In the genomic region with DNA sequence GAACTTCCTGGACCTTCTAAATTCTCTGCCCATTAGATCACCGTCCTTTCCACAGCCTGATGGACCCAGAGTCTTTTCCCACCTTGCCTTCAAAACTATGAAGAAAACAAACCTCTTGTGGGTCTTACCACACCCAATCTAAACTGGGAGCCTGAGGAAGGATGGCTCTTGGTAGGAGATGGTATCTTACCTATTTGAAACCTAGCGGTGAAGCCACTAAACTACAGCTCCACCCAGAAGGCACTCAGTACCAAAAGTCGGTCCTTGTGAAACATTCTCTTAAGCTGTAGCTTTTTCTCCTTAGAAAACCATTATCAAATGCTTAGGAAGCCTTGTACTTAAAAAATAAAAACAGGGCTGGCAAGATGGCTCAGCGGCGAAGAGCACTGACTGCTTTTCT, we compare ENCODE assay signal across 9 mouse cellular contexts. TPM values are rescaled to one million over a fixed set of nuclear protein-coding genes. Genes with fewer than 3 reads are reported as not detected.
DNase-seq lines count a peak whose midpoint lies in the region; ATAC-seq and TF ChIP-seq lines count a peak whose summit lies in the region.
"Had no signal": no experiment of that assay in that cellular context is flagged by ENCODE, and none has a peak within 500 bp of the region (broad histone marks: within the 10 kb centered on the region; RNA-seq: fewer than 3 reads in every experiment).

No protein-coding gene starts in this region.

- DNase-seq in heart, postnatal 10 days: no peak
- peak; percentile 26 for DNase-seq in thymus, postnatal 14 days
- DNase-seq in thymus, adult 2 months: no peak
- DNase-seq in liver, embryonic 11.5 days (ENCODE audit: low spot score): no peak
- no peak for DNase-seq in left cerebral cortex, adult 9 months (ENCODE audit: low spot score in 2 of 2)
- DNase-seq in testis, postnatal 14 days (ENCODE audit: low spot score): no peak
- DNase-seq: heart, adult 2 months had no signal

- intact Hi-C loops in heart, postnatal 10 days (cut with DNase I): loop anchor here (5.0 kb wide), 1 partner anchor 229 kb away; no protein-coding TSS in a partner anchor

- TF ChIP-seq CTCF in thymus, adult 2 months (IDR thresholded peaks at IDR 0.05; ENCODE audit: borderline replicate concordance, control insufficient read depth, extremely low read depth, insufficient read depth, low read length, poor library complexity): no peak

- H3K9ac ChIP-seq in heart, embryonic 12.5 days: no peak overlapping the region
- peak overlapping the region; percentile 77; the same call in 1 of the 2 replicates for H3K9ac ChIP-seq in liver, embryonic 11.5 days (ENCODE audit: low read depth, low read length)
- no peak overlapping the region for H3K9ac ChIP-seq in stomach, embryonic 16.5 days (ENCODE audit: low read length)

- H3K27ac ChIP-seq in heart, embryonic 12.5 days (ENCODE audit: poor library complexity, severe bottlenecking): no peak overlapping the region
- no peak overlapping the region for H3K27ac ChIP-seq in thymus, adult 2 months (ENCODE audit: control insufficient read depth, insufficient read depth, low read length)
- no peak overlapping the region; the same call in 1 of the 2 replicates for H3K27ac ChIP-seq in liver, embryonic 11.5 days (ENCODE audit: low read depth, low read length)
- no peak overlapping the region for H3K27ac ChIP-seq in stomach, embryonic 16.5 days (ENCODE audit: low read length)

- H3K4me3 ChIP-seq in heart, embryonic 12.5 days: peak overlapping the region; percentile 59; the same call in 1 of the 2 replicates
- no peak overlapping the region for H3K4me3 ChIP-seq in thymus, adult 2 months (ENCODE audit: control insufficient read depth, insufficient read depth, low read length)
- peak overlapping the region; percentile 76 for H3K4me3 ChIP-seq in liver, embryonic 11.5 days (ENCODE audit: low read depth, low read length)
- H3K4me3 ChIP-seq in stomach, embryonic 16.5 days (replicated peaks; ENCODE audit: low read length): no peak overlapping the region
- H3K4me3 ChIP-seq: heart, adult 2 months had no signal

- peak overlapping the region; percentile 76 for H3K4me2 ChIP-seq in heart, embryonic 12.5 days
- peak overlapping the region; percentile 82 for H3K4me2 ChIP-seq in liver, embryonic 11.5 days
- H3K4me2 ChIP-seq in stomach, embryonic 16.5 days (ENCODE audit: low read depth, low read length): peak overlapping the region; percentile 85

- no peaks in the 10 kb centered on the region for H3K9me3 ChIP-seq in heart, embryonic 12.5 days (replicated peaks)
- H3K9me3 ChIP-seq in liver, embryonic 11.5 days (ENCODE audit: control insufficient read depth, low read length): no peaks in the 10 kb centered on the region
- H3K9me3 ChIP-seq in stomach, embryonic 16.5 days (replicated peaks; ENCODE audit: control insufficient read depth, low read length): no peaks in the 10 kb centered on the region

- peaks cover 29% of the 10 kb centered on the region for H3K36me3 ChIP-seq in heart, embryonic 12.5 days
- H3K36me3 ChIP-seq in thymus, adult 2 months (ENCODE audit: control insufficient read depth, insufficient read depth, low read length): peaks cover 9% of the 10 kb centered on the region
- H3K36me3 ChIP-seq in liver, embryonic 11.5 days (ENCODE audit: control insufficient read depth, insufficient read depth, low read length): peaks cover 14% of the 10 kb centered on the region
- H3K36me3 ChIP-seq in stomach, embryonic 16.5 days (ENCODE audit: control insufficient read depth, insufficient read depth, low read length): peaks cover 9% of the 10 kb centered on the region; the same call in 1 of the 2 replicates

- TF ChIP-seq POLR2A in thymus, adult 2 months (IDR thresholded peaks at IDR 0.05; ENCODE audit: control insufficient read depth, extremely low read depth, insufficient read depth, low read length, poor library complexity): no peak

- H3K27me3 ChIP-seq in heart, embryonic 12.5 days (replicated peaks): no peaks in the 10 kb centered on the region
- H3K27me3 ChIP-seq in thymus, adult 2 months (ENCODE audit: control insufficient read depth, insufficient read depth, low read length): no peaks in the 10 kb centered on the region
- H3K27me3 ChIP-seq in liver, embryonic 11.5 days (replicated peaks; ENCODE audit: control insufficient read depth, insufficient read depth, low read length): no peaks in the 10 kb centered on the region; the same call in 1 of the 2 replicates
- no peaks in the 10 kb centered on the region for H3K27me3 ChIP-seq in stomach, embryonic 16.5 days (ENCODE audit: control insufficient read depth, insufficient read depth, low read length)

- peaks cover 40% of the 10 kb centered on the region for H3K4me1 ChIP-seq in heart, embryonic 12.5 days (replicated peaks)
- H3K4me1 ChIP-seq in thymus, adult 2 months (replicated peaks; ENCODE audit: control insufficient read depth, insufficient read depth, low read length): peaks cover 37% of the 10 kb centered on the region
- H3K4me1 ChIP-seq in liver, embryonic 11.5 days (replicated peaks; ENCODE audit: control insufficient read depth, insufficient read depth, low read length): peaks cover 41% of the 10 kb centered on the region
- H3K4me1 ChIP-seq in stomach, embryonic 16.5 days (ENCODE audit: control insufficient read depth, insufficient read depth, low read length): peaks cover 31% of the 10 kb centered on the region

- WGBS in heart, embryonic 12.5 days: 82% methylated on average over 5 of the region's 5 CpGs
- WGBS in thymus, adult 2 months: 81% methylated on average over 5 of the region's 5 CpGs
- WGBS in liver, embryonic 11.5 days: 78% methylated on average over 5 of the region's 5 CpGs
- WGBS in stomach, embryonic 16.5 days: 94% methylated on average over 5 of the region's 5 CpGs

- ATAC-seq in heart, embryonic 12.5 days (ENCODE audit: insufficient number of reproducible peaks, low FRiP score): no peak
- ATAC-seq in liver, embryonic 11.5 days (replicated peaks; ENCODE audit: low FRiP score): no peak
- ATAC-seq in stomach, embryonic 16.5 days (ENCODE audit: insufficient read depth, low FRiP score): no peak

RNA-seq across cellular contexts. Expression of gene Spef1, which starts 1.2 kb away (rescaled TPM):
- polyA plus RNA-seq in heart, embryonic 12.5 days (2016; fragmentation: Nextera tagmentation; extraction: Ambion mirVana): 1.2 and 1.3 TPM in 2 replicates
- 1 to 10 TPM; 6.2 to 7.1 TPM for total RNA-seq in heart, postnatal 10 days (2021)
- polyA plus RNA-seq in thymus, adult 2 months (2012; rRNA removed): 8.3 and 8.7 TPM in 2 replicates
- 1.3 and 1.5 TPM in 2 replicates for polyA plus RNA-seq in liver, embryonic 11.5 days (2014; fragmentation: Nextera tagmentation; extraction: Ambion mirVana)
- polyA plus RNA-seq in stomach, embryonic 16.5 days (2015; fragmentation: Nextera tagmentation; extraction: Ambion mirVana): 3.6 and 4.8 TPM in 2 replicates

RNA-seq across cellular contexts. Expression of gene Cdc25b, which starts 1.6 kb away (rescaled TPM):
- polyA plus RNA-seq in heart, embryonic 12.5 days (2016; fragmentation: Nextera tagmentation; extraction: Ambion mirVana): 38.7 and 39.1 TPM in 2 replicates
- 10 to 100 TPM; 12.1 to 14.5 TPM for total RNA-seq in heart, postnatal 10 days (2021)
- 121 and 150 TPM in 2 replicates for polyA plus RNA-seq in thymus, adult 2 months (2012; rRNA removed)
- 76.4 and 85.4 TPM in 2 replicates for polyA plus RNA-seq in liver, embryonic 11.5 days (2014; fragmentation: Nextera tagmentation; extraction: Ambion mirVana)
- 72.3 and 72.8 TPM in 2 replicates for polyA plus RNA-seq in stomach, embryonic 16.5 days (2015; fragmentation: Nextera tagmentation; extraction: Ambion mirVana)

RNA-seq across cellular contexts. Expression of gene Cenpb, which starts 8.4 kb away (rescaled TPM):
- 6.9 and 7.2 TPM in 2 replicates for polyA plus RNA-seq in heart, embryonic 12.5 days (2016; fragmentation: Nextera tagmentation; extraction: Ambion mirVana)
- 10 to 100 TPM; 71.0 to 75.9 TPM for total RNA-seq in heart, postnatal 10 days (2021)
- polyA plus RNA-seq in thymus, adult 2 months (2012; rRNA removed): 45.6 and 52.5 TPM in 2 replicates
- polyA plus RNA-seq in liver, embryonic 11.5 days (2014; fragmentation: Nextera tagmentation; extraction: Ambion mirVana): 3.8 and 4.9 TPM in 2 replicates
- 9.2 and 10.4 TPM in 2 replicates for polyA plus RNA-seq in stomach, embryonic 16.5 days (2015; fragmentation: Nextera tagmentation; extraction: Ambion mirVana)

RNA-seq across cellular contexts. Expression of gene Ap5s1, which starts 18.6 kb away (rescaled TPM):
- 30.1 and 32.0 TPM in 2 replicates for polyA plus RNA-seq in heart, embryonic 12.5 days (2016; fragmentation: Nextera tagmentation; extraction: Ambion mirVana)
- total RNA-seq in heart, postnatal 10 days (2021): 10 to 100 TPM; 39.4 to 44.0 TPM
- polyA plus RNA-seq in thymus, adult 2 months (2012; rRNA removed): 45.7 and 52.7 TPM in 2 replicates
- polyA plus RNA-seq in liver, embryonic 11.5 days (2014; fragmentation: Nextera tagmentation; extraction: Ambion mirVana): 18.1 and 19.2 TPM in 2 replicates
- polyA plus RNA-seq in stomach, embryonic 16.5 days (2015; fragmentation: Nextera tagmentation; extraction: Ambion mirVana): 25.7 and 26.4 TPM in 2 replicates

RNA-seq across cellular contexts. Expression of gene 1700037H04Rik, which starts 28.4 kb away (rescaled TPM):
- polyA plus RNA-seq in heart, embryonic 12.5 days (2016; fragmentation: Nextera tagmentation; extraction: Ambion mirVana): 69.2 and 69.6 TPM in 2 replicates
- total RNA-seq in heart, postnatal 10 days (2021): 10 to 100 TPM; 17.9 to 21.2 TPM
- 108 and 135 TPM in 2 replicates for polyA plus RNA-seq in thymus, adult 2 months (2012; rRNA removed)
- 130 TPM in 2 replicates for polyA plus RNA-seq in liver, embryonic 11.5 days (2014; fragmentation: Nextera tagmentation; extraction: Ambion mirVana)
- 73.0 and 78.4 TPM in 2 replicates for polyA plus RNA-seq in stomach, embryonic 16.5 days (2015; fragmentation: Nextera tagmentation; extraction: Ambion mirVana)

Comparison
In these comparisons a context has a peak if more than half of its experiments do, and no peak if none do; other contexts are left out.
1. H3K4me3 ChIP-seq: peak in heart, embryonic 12.5 days (single experiment) and liver, embryonic 11.5 days (single experiment); none in thymus, adult 2 months (single experiment) and stomach, embryonic 16.5 days (single experiment).
2. Peak in every context shown above with its lines, with median percentiles within 50 percentile points of each other: H3K4me2 ChIP-seq.